Mouse (Mus musculus): ENCODE data around the gene Cyb5b.
"Not testable (repeated sequence)": the region's sequence is repeated elsewhere in the genome, so short reads cannot be mapped to it uniquely, and the experiment has no call there.

Cyb5b gene

GRCm38 (mm10) chr8:107172969-107173645, 22.7 kb downstream of the Cyb5b start:
- no peak for DNase-seq (ENCODE audit: low spot score)

GRCm38 (mm10) chr8:107181122-107181521, 30.7 kb downstream of the Cyb5b start:
- no peak for DNase-seq (ENCODE audit: low spot score)

- no peak for DNase-seq (ENCODE audit: low spot score)
Measured at GRCm38 (mm10) chr8:107184996-107185395, 34.6 kb downstream of the Cyb5b start.

- no peak for DNase-seq (ENCODE audit: low spot score)
Measured at GRCm38 (mm10) chr8:107186659-107187390, 36.4 kb downstream of the Cyb5b start.

- no peak for DNase-seq (ENCODE audit: low spot score)
Measured at GRCm38 (mm10) chr8:107187631-107188030, 37.2 kb downstream of the Cyb5b start.

- no peak for DNase-seq (ENCODE audit: low spot score)
Measured at GRCm38 (mm10) chr8:107192631-107193030, 42.2 kb downstream of the Cyb5b start.

GRCm38 (mm10) chr8:107193331-107193730, 42.9 kb downstream of the Cyb5b start:
- no peak for DNase-seq (ENCODE audit: low spot score)

GRCm38 (mm10) chr8:107194786-107195451, 44.5 kb downstream of the Cyb5b start:
- DNase-seq (ENCODE audit: low spot score): no peak

- no peak for DNase-seq (ENCODE audit: low spot score)
Measured at GRCm38 (mm10) chr8:107197901-107198826, 47.7 kb downstream of the Cyb5b start.

- DNase-seq (ENCODE audit: low spot score): peak; percentile 26
Measured at GRCm38 (mm10) chr8:107205164-107205563, 54.7 kb downstream of the Cyb5b start.

GRCm38 (mm10) chr8:107205701-107206561, 55.5 kb downstream of the Cyb5b start:
- peak; percentile 51 for DNase-seq (ENCODE audit: low spot score)

- DNase-seq (ENCODE audit: low spot score): no peak
Measured at GRCm38 (mm10) chr8:107206782-107207525, 56.5 kb downstream of the Cyb5b start.

GRCm38 (mm10) chr8:107209185-107209584, 58.7 kb downstream of the Cyb5b start:
- DNase-seq (ENCODE audit: low spot score): no peak

- no peak for DNase-seq (ENCODE audit: low spot score)
Measured at GRCm38 (mm10) chr8:107212006-107212405, 61.6 kb downstream of the Cyb5b start.

GRCm38 (mm10) chr8:107217230-107217629, 66.8 kb downstream of the Cyb5b start:
- DNase-seq (ENCODE audit: low spot score): not testable (repeated sequence)

- no peak for DNase-seq (ENCODE audit: low spot score)
Measured at GRCm38 (mm10) chr8:107218091-107218490, 67.7 kb downstream of the Cyb5b start.

GRCm38 (mm10) chr8:107219078-107219477, 68.6 kb downstream of the Cyb5b start:
- DNase-seq (ENCODE audit: low spot score): no peak

GRCm38 (mm10) chr8:107221924-107222851, 71.7 kb downstream of the Cyb5b start:
- no peak for DNase-seq (ENCODE audit: low spot score)

GRCm38 (mm10) chr8:107226183-107226582, 75.7 kb downstream of the Cyb5b start:
- no peak for DNase-seq (ENCODE audit: low spot score)
